Mouse (Mus musculus): ENCODE results near the gene Kctd20.

- TF ChIP-seq CTCF (IDR thresholded peaks at IDR 0.05; ENCODE audit: low read depth) (no peak), EP300 (optimal IDR thresholded peaks at IDR 0.05) (no peak)
Measured at GRCm38 (mm10) chr17:29006812-29007211, 55.1 kb downstream of the Kctd20 start.
